Mouse (Mus musculus) cortical plate, adult 2 months (tissue): ENCODE data around the gene Aig1.

ENCODE experiments used
- CTCF ChIP-seq: fragments of 200-500 bp; IDR thresholded peaks from 2 replicates; pipeline ENCODE4 v1.5.1; 2011; ENCODE audit warnings: mild to moderate bottlenecking, control low read depth, low read length; ENCODE audit not compliant: insufficient read depth; ENCODE audit errors: extremely low read depth
- POLR2A ChIP-seq: fragments of 200-500 bp; IDR thresholded peaks from 2 replicates; pipeline ENCODE4 v1.6.1; 2011; ENCODE audit warnings: mild to moderate bottlenecking, low read length, control low read depth; ENCODE audit not compliant: insufficient read depth; ENCODE audit errors: extremely low read depth

DNA sequence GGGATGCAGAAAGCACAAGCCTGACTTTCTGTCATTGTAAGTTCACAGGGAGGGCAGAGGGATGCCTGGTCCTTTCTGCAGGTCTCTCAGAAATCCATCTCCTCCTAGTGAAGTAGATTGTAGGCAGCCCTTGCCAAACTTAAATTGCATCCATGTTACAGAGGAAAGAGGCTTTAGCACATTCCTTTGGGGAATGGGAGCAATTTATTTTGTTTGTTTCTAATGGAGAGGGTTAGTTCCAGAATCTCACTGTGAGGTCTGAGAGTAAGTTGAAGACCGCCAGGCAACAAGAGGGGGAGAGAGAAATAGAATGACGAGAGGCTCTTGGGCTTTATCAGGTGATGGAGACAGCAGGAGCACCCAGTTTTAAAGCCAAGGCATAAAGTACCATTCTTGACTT is 155.7 kb downstream of the Aig1 start:
- TF ChIP-seq POLR2A (no peak), CTCF (no peak)
